Mouse (Mus musculus) liver, embryonic 14.5 days (tissue): ENCODE results near the gene Rabl6. TPM values are rescaled to one million over a fixed set of nuclear protein-coding genes. Genes with fewer than 3 reads are reported as not detected.
A peak's percentile ranks its signal among the peaks of the same experiment; 100 is the strongest.
"Not testable (repeated sequence)": the region's sequence is repeated elsewhere in the genome, so short reads cannot be mapped to it uniquely, and the experiment has no call there.

Experiments used
- ATAC-seq: fragments of 200-750 bp; cut with Nextera tagmentation; 2 replicates; pipeline ENCODE4 v1.8.0; 2017; ENCODE audit warnings: moderate number of reproducible peaks, mild to moderate bottlenecking, moderate library complexity; ENCODE audit not compliant: insufficient read depth
- DNase-seq, 3 experiments: peaks; one replicate each; pipeline ENCODE4 v3.0.0-alpha.2; 2012 to 2013; ENCODE audit warnings: low read depth in 3 of 3, low spot score in 3 of 3
- H3K27ac ChIP-seq: fragments of 300-500 bp; sonication (generic); 2 replicates; pipeline ENCODE4 v1.5.1; 2014; ENCODE audit warnings: moderate library complexity, mild to moderate bottlenecking, control low read depth, inconsistent platforms
- H3K27me3 ChIP-seq: fragments of 300-500 bp; sonication (generic); 2 replicates; pipeline ENCODE4 v1.6.1; 2014; ENCODE audit warnings: mild to moderate bottlenecking, low read length, moderate library complexity; ENCODE audit not compliant: control insufficient read depth, insufficient read depth
- H3K36me3 ChIP-seq: fragments of 300-500 bp; sonication (generic); replicated peaks from 2 replicates; pipeline ENCODE4 v1.6.1; 2014; ENCODE audit warnings: low read depth; ENCODE audit not compliant: control insufficient read depth, insufficient read depth
- H3K4me1 ChIP-seq, 2 experiments: fragments of 200-500 bp in 1 of 2; fragments of 300-500 bp in 1 of 2; sonication (generic) in 1 of 2; replicated peaks; 2 replicates each; pipeline ENCODE4 v1.6.1; 2012 to 2014; ENCODE audit warnings: antibody characterized with exemption in 1 of 2, inconsistent platforms in 1 of 2, low read length in 1 of 2; ENCODE audit not compliant: control insufficient read depth in 2 of 2, insufficient read depth in 2 of 2
- H3K4me2 ChIP-seq: fragments of 300-500 bp; sonication (generic); 2 replicates; pipeline ENCODE4 v1.6.1; 2014; ENCODE audit warnings: low read depth, mild to moderate bottlenecking, control low read depth, moderate library complexity
- H3K4me3 ChIP-seq, 2 experiments: fragments of 200-500 bp in 1 of 2; fragments of 300-500 bp in 1 of 2; sonication (generic) in 1 of 2; 2 replicates each; pipeline ENCODE4 v1.5.1; 2012 to 2014; ENCODE audit warnings: low read depth in 2 of 2, low read length in 2 of 2, mild to moderate bottlenecking in 2 of 2, control low read depth in 1 of 2, inconsistent platforms in 1 of 2, moderate library complexity in 1 of 2; ENCODE audit not compliant: insufficient read depth in 1 of 2
- H3K9ac ChIP-seq: fragments of 300-500 bp; sonication (generic); replicated peaks from 2 replicates; pipeline ENCODE4 v1.6.1; 2014; ENCODE audit warnings: mild to moderate bottlenecking, control low read depth, moderate library complexity
- H3K9me3 ChIP-seq: fragments of 300-500 bp; sonication (generic); 2 replicates; pipeline ENCODE4 v1.6.1; 2016; ENCODE audit warnings: low read length, mixed read lengths; ENCODE audit not compliant: control insufficient read depth
- CTCF ChIP-seq: IDR thresholded peaks from 2 replicates; pipeline ENCODE4 v1.5.1; 2016; ENCODE audit warnings: antibody characterized with exemption, low read depth, control low read depth
- EP300 ChIP-seq: IDR thresholded peaks from 2 replicates; pipeline ENCODE4 v1.6.1; 2016; ENCODE audit warnings: antibody characterized with exemption, low read depth
- WGBS: fragments of 180-500 bp; shearing (Covaris S2); extraction: QIAGEN DNeasy Blood & Tissue Kit; methylation state at CpG from one replicate; pipeline ENCODE4 v1.1.7; 2014; ENCODE audit not compliant: insufficient replicate concordance; 5-methylcytosine and 5-hydroxymethylcytosine counted together
- polyA plus RNA-seq, 2 experiments: library from polyadenylated mRNA; depleted of rRNA in 1 of 2; stranded (reverse) in 1 of 2; unstranded in 1 of 2; fragments of >200 nt; fragmentation: Nextera tagmentation in 1 of 2; extraction: Ambion mirVana in 1 of 2; gene quantifications; 2 replicates each; pipeline versions ENCODE4 v1.2.1 to v1.2.3; 2012 to 2014

Rabl6 gene
- polyA plus RNA-seq, 2 experiments = 18.6 to 21.5 TPM

- no peak for TF ChIP-seq CTCF
- no peak for TF ChIP-seq EP300
- Histone ChIP-seq H3K36me3 (peaks cover 22% of the 10 kb centered on the region), H3K9ac (peak within 1 kb of the TSS; percentile 84), H3K27ac (peak within 1 kb of the TSS; percentile 56), H3K27me3 (no peaks in the 10 kb centered on the region), H3K4me1 (peaks cover 8 to 16% of the 10 kb centered on the region in 2 experiments), H3K4me3 (peak within 1 kb of the TSS; percentile 73 to 92), H3K4me2 (peak within 1 kb of the TSS; percentile 99), H3K9me3 (no peaks in the 10 kb centered on the region)
- under 1% methylated on average over 61 of the region's 61 CpGs for WGBS
- DNase-seq (peak; percentile 82 to 86 (median 86)), ATAC-seq (peak; percentile 99)
Measured at GRCm38 (mm10) chr2:25557221-25557963, 50.9 kb downstream of the Rabl6 start, which contains the start of gene Edf1. Edf1 (plus strand) TSS chr2:25557847.

DNA sequence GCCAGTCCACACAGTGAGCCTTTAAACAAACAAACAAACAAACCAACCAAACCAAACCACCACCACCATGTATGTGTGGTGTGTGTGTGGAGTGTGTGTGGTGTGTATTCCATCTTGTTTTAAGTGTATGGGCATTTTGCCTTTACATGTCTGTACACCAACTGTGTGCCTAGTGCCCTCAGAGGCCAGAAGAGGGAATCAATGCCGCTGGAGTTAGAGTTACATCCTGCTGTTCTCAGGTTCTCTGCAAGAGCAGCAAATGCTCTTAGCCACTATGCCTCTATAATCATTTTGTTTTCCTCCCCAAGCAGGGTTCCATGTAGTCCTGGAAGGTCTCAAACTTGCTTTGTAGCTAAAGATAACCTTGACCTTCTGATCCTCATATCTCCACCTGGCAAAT, 52.0 kb downstream of the Rabl6 start:
- peaks cover 15% of the 10 kb centered on the region for H3K36me3 ChIP-seq
- TF ChIP-seq CTCF (no peak), EP300 (no peak)
- no peak overlapping the region for H3K9ac ChIP-seq
- no peaks in the 10 kb centered on the region for H3K9me3 ChIP-seq
- DNase-seq = no peak
- no peak for ATAC-seq
- peak overlapping the region; percentile 99; the same call in 1 of the 2 replicates for H3K4me2 ChIP-seq
- no peak overlapping the region for H3K4me3 ChIP-seq
- peaks cover 8 to 16% of the 10 kb centered on the region in 2 experiments for H3K4me1 ChIP-seq
- 61% methylated on average over 1 of the region's 1 CpGs for WGBS
- no peaks in the 10 kb centered on the region for H3K27me3 ChIP-seq
- no peak overlapping the region for H3K27ac ChIP-seq

DNA sequence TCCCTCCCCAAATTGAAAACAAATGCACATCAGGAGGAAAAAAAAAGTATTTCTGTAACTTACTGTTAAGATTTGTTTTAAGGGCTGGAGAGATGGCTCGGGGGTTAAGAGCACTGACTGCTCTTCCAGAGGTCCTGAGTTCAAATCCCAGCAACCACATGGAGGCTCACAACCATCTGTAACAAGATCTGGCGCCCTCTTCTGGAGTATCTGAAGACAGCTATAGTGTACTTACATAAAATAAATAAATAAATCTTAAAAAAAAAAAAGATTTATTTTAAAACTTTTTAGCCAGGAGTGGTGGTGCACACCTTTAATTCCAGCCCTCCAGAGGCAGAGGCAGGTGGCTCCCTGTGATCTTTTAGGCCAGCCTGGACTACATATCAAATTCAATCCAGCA, 52.8 kb downstream of the Rabl6 start:
- peaks cover 8 to 16% of the 10 kb centered on the region in 2 experiments for H3K4me1 ChIP-seq
- H3K27ac ChIP-seq, H3K9ac ChIP-seq, H3K4me2 ChIP-seq, H3K36me3 ChIP-seq, H3K4me3 ChIP-seq, ATAC-seq, H3K27me3 ChIP-seq, H3K9me3 ChIP-seq, DNase-seq: not testable (repeated sequence)
- peak; percentile 38; the same call in 1 of the 2 replicates for TF ChIP-seq CTCF
- WGBS = 37% methylated on average over 2 of the region's 2 CpGs

DNA sequence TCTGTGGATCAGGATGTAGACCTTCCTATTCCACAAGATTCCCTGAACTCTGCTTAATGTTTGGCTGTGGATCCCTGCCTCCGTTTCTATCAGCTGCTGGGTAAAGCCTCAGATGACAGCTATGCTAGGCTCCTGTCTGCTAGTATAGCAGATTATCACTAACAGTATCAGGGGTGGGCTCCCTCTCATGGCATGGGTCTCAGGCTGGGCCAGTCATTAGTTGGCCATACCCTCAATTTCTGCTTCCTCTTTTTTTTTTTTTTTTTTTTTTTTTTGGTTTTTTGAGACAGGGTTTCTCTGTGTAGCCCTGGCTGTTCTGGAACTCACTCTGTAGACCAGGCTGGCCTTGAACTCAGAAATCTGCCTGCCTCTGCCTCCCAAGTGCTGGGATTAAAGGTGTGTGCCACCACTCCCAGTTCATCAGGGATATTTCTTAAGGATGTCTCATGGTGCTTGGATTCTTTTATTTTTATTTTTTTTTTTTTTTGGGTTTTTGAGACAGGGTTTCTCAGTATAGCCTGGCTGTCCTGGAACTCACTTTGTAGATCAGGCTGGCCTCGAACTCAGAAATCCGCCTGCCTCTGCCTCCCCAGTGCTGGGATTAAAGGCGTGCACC, 55.0 kb downstream of the Rabl6 start:
- ATAC-seq, H3K9ac ChIP-seq: not testable (repeated sequence)
- WGBS = 69% methylated on average over 4 of the region's 4 CpGs

DNA sequence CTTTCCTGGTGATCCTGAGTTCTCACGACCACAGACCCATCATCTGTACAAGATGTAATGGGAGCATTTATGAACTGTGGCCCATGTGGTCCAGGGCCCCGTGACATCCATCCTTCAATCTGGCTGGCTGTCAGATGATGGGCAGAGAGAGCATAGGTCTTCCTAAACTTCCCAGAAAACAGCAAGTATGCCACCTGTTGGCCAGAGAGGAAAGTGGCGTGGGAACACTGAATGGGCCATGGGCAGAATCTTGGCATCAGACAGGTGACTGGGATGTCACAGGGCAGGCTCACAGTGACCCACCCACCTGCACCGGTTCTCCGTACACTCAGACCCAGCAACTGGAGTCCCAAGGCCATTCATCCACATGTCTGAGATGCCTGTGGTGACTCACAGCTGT, 57.1 kb downstream of the Rabl6 start:
- H3K4me3 ChIP-seq = no peak overlapping the region
- H3K4me2 ChIP-seq = no peak overlapping the region
- DNase-seq = no peak
- H3K9ac ChIP-seq = no peak overlapping the region
- 31% methylated on average over 5 of the region's 5 CpGs for WGBS
- no peaks in the 10 kb centered on the region for H3K27me3 ChIP-seq
- H3K36me3 ChIP-seq = no peaks in the 10 kb centered on the region
- TF ChIP-seq CTCF (peak; percentile 80), EP300 (no peak)
- H3K9me3 ChIP-seq = no peaks in the 10 kb centered on the region
- peaks cover 0 to 3% of the 10 kb centered on the region in 2 experiments; a peak in 1 of 4 replicates for H3K4me1 ChIP-seq
- no peak overlapping the region for H3K27ac ChIP-seq
- no peak for ATAC-seq

More for the DNA sequence above, 55.0 kb downstream of the Rabl6 start:
- not testable (repeated sequence) for H3K27ac ChIP-seq, H3K36me3 ChIP-seq, H3K4me3 ChIP-seq, H3K27me3 ChIP-seq, DNase-seq, H3K4me2 ChIP-seq, H3K4me1 ChIP-seq, H3K9me3 ChIP-seq
